In the genomic region with DNA sequence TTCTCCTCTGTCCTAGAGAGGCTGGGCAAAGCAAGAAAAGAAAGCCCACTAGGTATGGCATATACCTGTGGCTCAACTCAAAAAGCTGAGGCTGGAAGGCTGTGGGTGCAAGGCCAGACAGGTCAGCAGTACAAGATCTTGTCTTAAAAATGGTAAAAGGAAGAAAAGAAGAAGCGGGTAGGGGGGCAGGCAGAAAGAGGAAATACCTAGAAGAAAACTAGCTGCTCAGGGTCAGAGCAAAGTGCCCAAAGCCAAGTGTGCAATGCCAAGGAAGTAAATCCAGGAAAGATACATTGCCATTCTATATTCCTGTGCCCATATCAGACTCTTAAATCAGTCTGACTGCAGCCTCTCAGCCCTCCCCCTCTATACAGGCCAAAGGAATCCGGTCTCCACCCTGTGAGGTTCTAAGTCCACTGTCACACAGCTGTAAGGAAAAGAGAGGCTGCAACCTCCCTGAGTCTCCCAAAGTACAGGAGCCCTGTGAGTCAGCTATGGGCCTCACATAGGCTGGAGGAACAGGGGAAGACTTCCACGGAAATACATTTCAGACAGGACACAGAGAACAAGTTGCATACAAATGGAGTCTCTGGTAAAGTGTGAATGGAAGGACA, we compare ENCODE assay signal across 7 mouse cellular contexts. TPM values are rescaled to one million over a fixed set of nuclear protein-coding genes. Genes with fewer than 3 reads are reported as not detected.
DNase-seq lines count a peak whose midpoint lies in the region; ATAC-seq and TF ChIP-seq lines count a peak whose summit lies in the region.

No protein-coding gene starts in this region.

- H3K9me3 ChIP-seq in kidney, postnatal 0 days (replicated peaks; ENCODE audit: low read length): no peaks in the 10 kb centered on the region
- no peaks in the 10 kb centered on the region for H3K9me3 ChIP-seq in embryonic facial prominence, embryonic 10.5 days
- no peaks in the 10 kb centered on the region for H3K9me3 ChIP-seq in intestine, embryonic 15.5 days

- H3K4me3 ChIP-seq in kidney, postnatal 0 days (replicated peaks; ENCODE audit: low read depth, low read length): no peak overlapping the region
- H3K4me3 ChIP-seq in embryonic facial prominence, embryonic 10.5 days: no peak overlapping the region
- no peak overlapping the region for H3K4me3 ChIP-seq in intestine, embryonic 15.5 days (replicated peaks)

- H3K4me1 ChIP-seq in kidney, postnatal 0 days (replicated peaks; ENCODE audit: insufficient read depth, low read length): peaks cover 29% of the 10 kb centered on the region; the same call in 1 of the 2 replicates
- H3K4me1 ChIP-seq in embryonic facial prominence, embryonic 10.5 days: peaks cover 38% of the 10 kb centered on the region
- H3K4me1 ChIP-seq in intestine, embryonic 15.5 days (replicated peaks): peaks cover 34% of the 10 kb centered on the region

- no peak for TF ChIP-seq CTCF in kidney, postnatal 0 days (IDR thresholded peaks at IDR 0.05; ENCODE audit: low read depth)

- peak overlapping the region; percentile 69 for H3K27ac ChIP-seq in kidney, postnatal 0 days
- H3K27ac ChIP-seq in embryonic facial prominence, embryonic 10.5 days (replicated peaks): peak overlapping the region; percentile 78
- H3K27ac ChIP-seq in intestine, embryonic 15.5 days: peak overlapping the region; percentile 84

- no peak overlapping the region for H3K4me2 ChIP-seq in kidney, postnatal 0 days (ENCODE audit: low read length)
- no peak overlapping the region for H3K4me2 ChIP-seq in intestine, embryonic 15.5 days (replicated peaks)

- peaks cover 7% of the 10 kb centered on the region; the same call in 1 of the 2 replicates for H3K36me3 ChIP-seq in kidney, postnatal 0 days (ENCODE audit: insufficient read depth, low read length)
- H3K36me3 ChIP-seq in embryonic facial prominence, embryonic 10.5 days (replicated peaks): peaks cover 13% of the 10 kb centered on the region
- no peaks in the 10 kb centered on the region for H3K36me3 ChIP-seq in intestine, embryonic 15.5 days

- WGBS in kidney, postnatal 0 days: 50% methylated on average over 3 of the region's 3 CpGs
- 68% methylated on average over 3 of the region's 3 CpGs for WGBS in embryonic facial prominence, embryonic 10.5 days
- 55% methylated on average over 3 of the region's 3 CpGs for WGBS in intestine, embryonic 15.5 days

- H3K9ac ChIP-seq in kidney, postnatal 0 days (ENCODE audit: low read depth, low read length): no peak overlapping the region
- H3K9ac ChIP-seq in intestine, embryonic 15.5 days: no peak overlapping the region

- DNase-seq in kidney, postnatal 0 days (ENCODE audit: low spot score): no peak
- no peak for DNase-seq in kidney, postnatal 36 days
- DNase-seq in embryonic facial prominence, embryonic 10.5 days (ENCODE audit: low spot score): no peak
- DNase-seq in frontal cortex, postnatal 25 days (ENCODE audit: low spot score in 2 of 2): no peak
- DNase-seq in frontal cortex, adult 2 months (ENCODE audit: extremely low spot score in 1 of 2, low spot score in 1 of 2): no peak

- no peaks in the 10 kb centered on the region for H3K27me3 ChIP-seq in kidney, postnatal 0 days (ENCODE audit: insufficient read depth, low read length)
- H3K27me3 ChIP-seq in embryonic facial prominence, embryonic 10.5 days (replicated peaks; ENCODE audit: low read depth, poor library complexity, severe bottlenecking): no peaks in the 10 kb centered on the region
- H3K27me3 ChIP-seq in intestine, embryonic 15.5 days (replicated peaks): no peaks in the 10 kb centered on the region

- ATAC-seq in kidney, postnatal 0 days (replicated peaks; ENCODE audit: low FRiP score, low read depth): no peak; the same call in 1 of the 2 replicates
- peak; percentile 89 for ATAC-seq in intestine, embryonic 15.5 days
- ATAC-seq in megakaryocyte, adult 5-6 weeks (ENCODE audit: poor library complexity, severe bottlenecking): peak; percentile 23

RNA-seq across cellular contexts. Expression of a gene that starts 21.9 kb away (rescaled TPM):
- polyA plus RNA-seq in kidney, postnatal 0 days (2015; fragmentation: Nextera tagmentation; extraction: Ambion mirVana): 32.8 and 35.4 TPM in 2 replicates
- polyA plus RNA-seq in embryonic facial prominence, embryonic 10.5 days (2016; fragmentation: Nextera tagmentation; extraction: Ambion mirVana): 19.3 and 20.6 TPM in 2 replicates
- polyA plus RNA-seq in intestine, embryonic 15.5 days (2015; fragmentation: Nextera tagmentation; extraction: Ambion mirVana): 57.3 and 59.6 TPM in 2 replicates
- total RNA-seq in megakaryocyte, adult 5-6 weeks (2015): 0.47 and 1.3 TPM in 2 replicates
- 2.2 and 5.9 TPM in 2 replicates for total RNA-seq in megakaryocyte, adult 5-6 weeks (2017)
- polyA plus RNA-seq in frontal cortex, adult 2 months (2012; rRNA removed): 21.1 and 21.5 TPM in 2 replicates

RNA-seq across cellular contexts. Expression of a gene that starts 28.3 kb away (rescaled TPM):
- 33.4 and 38.1 TPM in 2 replicates for polyA plus RNA-seq in kidney, postnatal 0 days (2015; fragmentation: Nextera tagmentation; extraction: Ambion mirVana)
- polyA plus RNA-seq in embryonic facial prominence, embryonic 10.5 days (2016; fragmentation: Nextera tagmentation; extraction: Ambion mirVana): 30.2 and 36.4 TPM in 2 replicates
- 34.0 and 35.9 TPM in 2 replicates for polyA plus RNA-seq in intestine, embryonic 15.5 days (2015; fragmentation: Nextera tagmentation; extraction: Ambion mirVana)
- total RNA-seq in megakaryocyte, adult 5-6 weeks (2015): 18.5 and 22.2 TPM in 2 replicates
- total RNA-seq in megakaryocyte, adult 5-6 weeks (2017): 6.4 and 11.7 TPM in 2 replicates
- 23.5 and 26.1 TPM in 2 replicates for polyA plus RNA-seq in frontal cortex, adult 2 months (2012; rRNA removed)

RNA-seq across cellular contexts. Expression of a gene that starts 28.4 kb away (rescaled TPM):
- polyA plus RNA-seq in kidney, postnatal 0 days (2015; fragmentation: Nextera tagmentation; extraction: Ambion mirVana): 10.9 and 13.6 TPM in 2 replicates
- 37.9 and 38.6 TPM in 2 replicates for polyA plus RNA-seq in embryonic facial prominence, embryonic 10.5 days (2016; fragmentation: Nextera tagmentation; extraction: Ambion mirVana)
- 13.5 and 15.3 TPM in 2 replicates for polyA plus RNA-seq in intestine, embryonic 15.5 days (2015; fragmentation: Nextera tagmentation; extraction: Ambion mirVana)
- 1.7 and 2.6 TPM in 2 replicates for total RNA-seq in megakaryocyte, adult 5-6 weeks (2015)
- 0.95 and 1.1 TPM in 2 replicates for total RNA-seq in megakaryocyte, adult 5-6 weeks (2017)
- 8.1 and 8.8 TPM in 2 replicates for polyA plus RNA-seq in frontal cortex, adult 2 months (2012; rRNA removed)
